Mouse (Mus musculus): ENCODE results near the gene Rnf17.

GRCm38 (mm10) chr14:56462729-56463128 lies 60.3 kb downstream of the Rnf17 start:
- TF ChIP-seq CTCF (IDR thresholded peaks at IDR 0.05; ENCODE audit: low read depth, low read length): no peak
- no peak for TF ChIP-seq POLR2AphosphoS5 (IDR thresholded peaks at IDR 0.05; ENCODE audit: insufficient replicate concordance, low read depth, low read length)
- no peak for TF ChIP-seq GATA1 (IDR thresholded peaks at IDR 0.05; ENCODE audit: borderline replicate concordance, low read length)
- no peak for TF ChIP-seq TAL1 (conservative IDR thresholded peaks at IDR 0.05; ENCODE audit: low read depth, low read length)
